Mouse (Mus musculus) mouse trophoblast stem cell (cell line): ENCODE measurements around the gene Mtss1l.

Experiments
- in situ Hi-C, 2 experiments: fragments of 300-500 bp; cut with MseI, MboI; formaldehyde crosslinking; loops; 2 replicates in 1 of 2; 3 replicates in 1 of 2; pipeline ENCODE4 v1.15.1; 2025

Gene Mtss1l

GRCm38 (mm10) chr8:110738591-110739195 is 17.4 kb downstream of the Mtss1l start:
- in situ Hi-C loops: no loop called here

DNA sequence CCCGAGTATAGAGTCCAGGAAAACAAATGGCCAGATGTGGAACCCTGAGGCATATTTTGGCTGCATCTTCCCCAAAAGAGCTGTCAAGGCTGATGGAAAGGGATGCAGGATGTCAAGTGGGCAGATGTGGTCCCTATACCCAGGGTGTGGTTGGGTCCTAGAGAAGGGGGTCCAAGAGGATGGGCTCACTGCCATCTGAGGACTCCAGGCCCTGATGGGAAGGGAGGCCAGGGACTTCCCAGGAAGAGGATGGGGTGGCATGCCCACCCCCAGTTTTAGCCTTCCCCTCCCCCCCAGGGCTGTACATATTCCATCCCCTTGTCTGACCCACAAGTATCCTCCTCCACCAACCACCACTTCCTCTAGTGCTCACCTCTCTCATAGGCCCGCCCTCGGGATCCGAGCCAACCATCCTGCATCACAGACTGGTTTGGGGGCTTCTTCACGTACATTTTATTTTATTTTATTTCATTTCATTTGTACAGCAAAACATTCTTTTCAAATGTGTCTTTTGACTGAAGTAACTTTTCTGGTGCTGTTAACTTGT is 19.4 kb downstream of the Mtss1l start:
- in situ Hi-C loops: no loop called here

GRCm38 (mm10) chr8:110741816-110742451 is 20.7 kb downstream of the Mtss1l start:
- in situ Hi-C loops: no loop called here

DNA sequence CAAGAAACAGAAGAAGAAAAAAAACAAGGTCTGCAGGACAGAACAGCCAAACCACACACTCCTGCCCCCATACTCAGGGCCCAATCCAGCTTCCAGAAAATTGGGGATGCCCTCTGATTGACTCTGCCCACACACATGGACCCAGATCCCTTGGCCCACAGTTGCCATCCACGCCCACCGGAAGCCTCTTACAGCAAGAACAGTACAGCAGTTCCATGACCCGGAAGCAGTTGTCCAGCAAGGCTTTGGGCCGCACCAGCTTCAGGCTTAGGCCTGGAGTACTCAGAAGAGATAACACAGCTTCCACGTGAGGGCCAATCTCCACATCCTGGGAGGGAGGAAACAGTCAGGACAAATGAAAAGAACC is 21.2 kb downstream of the Mtss1l start:
- in situ Hi-C loops: no loop called here

GRCm38 (mm10) chr8:110745162-110745561 is 23.9 kb downstream of the Mtss1l start:
- in situ Hi-C loops: no loop called here

DNA sequence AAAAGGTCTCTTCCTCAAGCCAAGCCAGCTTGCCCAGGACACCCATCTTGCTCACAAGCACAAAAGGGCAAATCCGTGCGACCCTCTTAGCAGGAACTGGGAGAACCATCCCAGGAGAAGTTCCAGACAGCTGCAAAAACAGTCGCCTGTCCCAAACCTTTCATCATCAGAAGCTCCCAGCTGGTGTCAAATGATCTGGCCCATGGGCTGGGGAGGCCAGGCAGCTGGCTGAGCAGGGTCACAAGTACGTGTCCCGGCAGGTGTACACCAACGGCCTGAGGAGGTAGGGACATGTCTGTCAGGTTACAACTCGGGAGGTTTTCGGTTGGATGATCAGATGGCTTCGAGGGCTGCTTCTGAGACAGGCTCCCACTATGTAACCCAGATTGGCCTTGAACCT is 25.4 kb downstream of the Mtss1l start:
- in situ Hi-C loops: no loop called here

DNA sequence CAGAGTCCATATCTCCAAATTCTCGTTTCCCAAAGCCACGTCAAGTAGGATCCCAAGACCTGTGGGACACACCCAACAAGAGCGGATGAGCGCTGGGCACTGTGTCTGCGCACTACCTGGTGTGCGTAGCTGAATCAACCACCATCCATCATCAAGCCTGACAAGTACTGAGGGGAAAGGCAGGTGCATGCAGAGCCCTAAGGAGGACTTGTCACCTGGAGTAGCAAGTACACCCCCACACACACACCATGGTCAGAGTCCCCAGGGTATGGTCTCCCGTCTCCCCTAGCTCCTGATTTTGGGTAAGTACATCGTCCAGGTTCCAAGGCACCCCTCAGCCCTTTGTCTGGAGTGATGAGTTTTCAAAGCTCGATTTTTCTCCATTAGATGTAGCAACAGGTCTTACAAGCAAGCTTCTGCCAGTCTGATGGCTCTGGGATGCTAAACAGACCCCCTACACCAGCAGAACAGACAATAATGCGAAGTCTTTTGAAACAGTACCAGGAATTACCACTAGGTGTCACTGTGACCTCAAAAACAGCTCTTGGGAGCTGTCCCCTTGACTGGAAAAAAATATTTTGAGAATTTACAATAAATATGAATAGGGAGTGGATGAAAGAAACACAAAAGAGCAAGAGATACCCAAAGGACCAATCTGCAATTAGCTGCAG is 28.4 kb downstream of the Mtss1l start:
- in situ Hi-C loops: loop anchor here (5.0 to 10.0 kb wide), 2 partner anchors 58 to 105 kb away; partner anchors contain the start of gene Il34 (in 1 of the 2)

- in situ Hi-C loops: loop anchor here (5.0 to 10.0 kb wide), 2 partner anchors 57 to 105 kb away; partner anchors contain the start of gene Il34 (in 1 of the 2)
These were observed 29.0 kb downstream of the Mtss1l start for GRCm38 (mm10) chr8:110750269-110750668.

DNA sequence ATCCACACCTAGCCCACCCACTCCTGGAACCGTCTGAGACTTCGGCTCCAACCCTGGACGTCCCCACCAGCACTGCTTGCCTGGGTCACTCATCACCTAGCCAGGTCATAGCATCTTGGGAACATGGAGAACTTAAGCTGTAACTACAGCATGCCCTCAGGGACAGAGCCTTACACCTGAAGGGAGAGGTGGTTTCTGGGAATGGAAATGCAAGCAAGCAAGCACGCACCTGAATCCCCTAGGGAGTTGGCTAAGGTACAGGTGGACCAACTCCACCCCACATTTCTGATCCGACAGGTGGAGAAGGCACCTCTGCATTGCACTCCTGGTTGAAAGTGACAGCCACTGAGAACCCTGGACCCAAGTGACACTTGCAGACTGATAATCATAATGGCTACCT is 30.2 kb downstream of the Mtss1l start:
- in situ Hi-C loops: loop anchor here (5.0 to 10.0 kb wide), 2 partner anchors 56 to 103 kb away; partner anchors contain the start of gene Il34 (in 1 of the 2)

DNA sequence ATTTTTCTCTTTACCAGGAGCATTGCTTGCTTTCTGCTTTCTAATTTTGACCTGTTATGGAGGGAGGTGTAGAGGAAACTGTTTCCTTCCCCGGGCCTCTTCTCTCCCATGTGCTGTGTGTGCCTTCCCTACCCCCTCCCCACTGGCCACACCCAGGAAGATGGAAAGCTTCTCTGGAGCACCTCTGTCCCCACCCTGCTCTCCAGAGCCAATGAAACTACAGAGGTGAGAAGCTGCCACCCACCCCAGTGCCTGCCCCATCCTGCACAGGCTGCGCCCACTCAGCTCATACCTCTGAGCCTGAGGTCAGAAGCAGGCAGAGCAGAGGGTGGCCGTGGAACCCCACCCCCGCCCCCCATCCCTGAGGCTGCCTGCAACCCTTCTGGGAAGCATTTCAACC is 33.4 kb downstream of the Mtss1l start:
- in situ Hi-C loops: loop anchor here (5.0 to 10.0 kb wide), 2 partner anchors 53 to 100 kb away; partner anchors contain the start of gene Il34 (in 1 of the 2)

- in situ Hi-C loops: loop anchor here in 1 of 2 experiments (10.0 kb wide), 1 partner anchor 99 kb away; no protein-coding TSS in a partner anchor
These were observed 34.4 kb downstream of the Mtss1l start for GRCm38 (mm10) chr8:110755511-110756170.

GRCm38 (mm10) chr8:110756196-110756595 is 34.9 kb downstream of the Mtss1l start:
- in situ Hi-C loops: loop anchor here in 1 of 2 experiments (10.0 kb wide), 1 partner anchor 99 kb away; no protein-coding TSS in a partner anchor

DNA sequence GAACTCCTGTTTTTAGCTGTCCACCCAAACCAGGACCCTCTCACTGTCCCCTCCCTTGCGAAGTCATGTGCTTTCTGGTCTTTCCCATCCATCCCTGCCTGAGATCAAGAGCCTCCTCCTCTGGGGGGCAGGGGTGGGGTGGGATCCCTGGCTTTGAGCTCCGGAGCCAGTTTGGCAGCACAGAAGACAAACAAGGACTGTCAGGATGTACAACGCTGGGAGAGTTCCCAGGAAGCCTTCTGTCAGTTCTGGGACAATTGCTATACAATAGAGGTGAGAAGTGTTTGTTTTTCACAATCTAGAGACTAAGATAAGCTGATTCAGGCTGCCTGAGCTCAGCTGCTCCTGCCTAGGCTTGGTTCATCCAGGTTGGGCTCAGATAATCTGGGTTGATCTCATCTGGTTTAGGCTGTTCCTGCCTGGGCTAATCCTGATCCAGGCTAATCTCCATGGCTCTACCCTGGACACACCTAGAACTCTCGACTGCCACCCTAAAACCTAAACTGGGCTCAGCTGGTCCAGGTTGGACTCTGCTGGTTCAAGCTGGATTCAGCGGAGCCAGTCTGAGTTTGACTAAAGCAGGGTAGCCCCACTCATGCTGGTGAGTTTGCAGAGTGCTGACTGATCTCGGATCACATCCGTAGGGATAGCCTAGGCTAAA is 39.1 kb downstream of the Mtss1l start:
- in situ Hi-C loops: no loop called here

GRCm38 (mm10) chr8:110761185-110761584 is 39.9 kb downstream of the Mtss1l start:
- in situ Hi-C loops: no loop called here

- in situ Hi-C loops: no loop called here
These were observed 40.7 kb downstream of the Mtss1l start for GRCm38 (mm10) chr8:110761988-110762387.

GRCm38 (mm10) chr8:110764671-110765070 is 43.4 kb downstream of the Mtss1l start:
- in situ Hi-C loops: no loop called here

DNA sequence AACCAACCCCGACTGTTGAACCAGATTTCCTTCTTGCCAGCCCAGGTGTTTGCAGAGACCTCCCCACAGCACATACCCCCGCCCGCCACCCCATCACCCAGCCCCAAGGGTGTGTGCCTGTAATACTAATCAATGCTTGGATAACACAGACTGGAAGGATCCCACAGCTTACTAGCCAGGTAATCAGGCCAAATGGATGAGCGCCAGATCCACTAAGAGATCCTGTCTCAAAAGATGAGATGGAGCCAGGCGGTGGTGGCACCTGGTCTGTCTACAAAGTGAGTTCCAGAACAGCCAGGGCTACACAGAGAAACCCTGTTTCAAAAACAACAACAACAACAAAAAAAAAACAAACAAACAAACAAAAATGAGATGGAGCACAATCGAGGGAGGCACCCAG is 46.0 kb downstream of the Mtss1l start:
- in situ Hi-C loops: no loop called here

DNA sequence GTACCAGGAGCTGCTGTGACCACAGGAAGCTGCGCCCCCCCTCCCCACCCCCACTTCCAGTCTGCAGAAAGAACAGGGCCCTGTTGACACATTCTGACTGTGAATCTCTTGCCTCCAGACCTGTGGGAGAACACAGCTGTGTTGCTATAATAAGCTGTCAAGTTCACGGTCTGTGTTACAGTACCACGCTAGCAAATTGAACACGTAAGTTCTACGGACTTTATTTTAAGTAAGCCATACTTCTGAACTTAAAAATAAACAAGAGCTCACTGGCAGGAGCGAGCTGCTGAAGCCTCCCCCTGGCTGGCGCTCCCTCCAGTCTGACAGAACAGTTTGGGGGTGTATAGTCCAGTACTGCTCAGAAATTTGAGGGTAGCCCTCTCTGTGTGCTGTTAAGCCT is 51.2 kb downstream of the Mtss1l start:
- in situ Hi-C loops: no loop called here

DNA sequence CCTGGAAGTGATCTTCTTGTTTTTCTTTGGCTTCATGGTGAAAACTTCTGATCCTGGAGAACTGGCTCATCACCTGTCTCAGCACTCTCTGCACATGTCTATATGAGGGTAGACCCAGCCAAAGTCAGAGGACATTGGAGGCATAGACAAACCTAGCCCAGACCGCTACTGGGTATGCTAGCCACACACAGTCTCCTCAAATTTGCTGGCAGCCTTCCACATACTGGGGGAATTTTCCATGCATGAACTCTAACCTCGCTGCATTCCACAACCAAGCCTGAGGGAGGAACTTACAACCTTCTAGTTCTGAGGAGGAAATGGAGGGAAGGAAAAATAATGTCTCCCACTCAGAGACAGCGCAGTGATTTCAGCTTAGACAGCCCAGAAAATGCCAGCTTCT is 52.8 kb downstream of the Mtss1l start:
- in situ Hi-C loops: no loop called here

DNA sequence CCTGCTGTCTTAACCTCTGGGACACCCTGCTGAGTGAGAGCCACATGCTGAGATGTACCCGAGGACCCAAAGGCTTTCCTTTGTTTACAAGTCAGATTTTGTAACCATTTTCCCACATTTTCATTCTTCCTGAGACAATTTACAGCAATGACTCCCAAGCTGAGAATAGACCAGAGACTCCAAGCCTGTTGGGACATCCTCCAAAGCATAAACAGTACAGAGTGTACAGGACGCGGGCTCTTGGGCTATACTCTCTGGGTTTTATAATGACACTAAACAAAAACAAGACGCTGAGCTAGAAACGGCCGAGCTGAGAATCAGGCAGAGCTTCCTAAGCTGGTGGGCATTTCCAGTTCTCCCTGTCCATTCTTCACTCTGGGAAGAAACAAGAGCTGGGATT is 53.4 kb downstream of the Mtss1l start:
- in situ Hi-C loops: no loop called here

DNA sequence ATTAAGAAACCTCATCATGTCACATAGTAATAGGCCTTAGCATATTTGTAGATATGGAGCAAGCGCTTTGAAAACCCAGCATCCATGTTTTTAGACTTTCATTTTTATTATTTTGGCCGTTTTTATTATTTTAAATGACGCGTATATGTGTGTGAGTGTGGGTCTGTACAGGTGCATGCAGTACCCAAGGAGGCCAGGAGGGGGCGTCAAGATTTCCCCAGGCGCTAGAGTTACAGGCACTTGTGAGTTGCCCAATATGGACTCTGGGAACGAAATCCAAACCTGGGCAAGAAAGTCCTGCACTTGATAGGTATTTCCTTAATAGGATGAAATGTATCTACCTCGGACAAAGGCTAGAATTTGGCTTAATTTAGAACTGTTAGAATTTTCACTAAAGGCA is 54.0 kb downstream of the Mtss1l start:
- in situ Hi-C loops: no loop called here
